Mouse (Mus musculus) cortical plate, adult 2 months (tissue): Measurements from ENCODE around the gene Sstr3.

Source experiments
- CTCF ChIP-seq: fragments of 200-500 bp; IDR thresholded peaks from 2 replicates; pipeline ENCODE4 v1.5.1; 2011; ENCODE audit warnings: mild to moderate bottlenecking, control low read depth, low read length; ENCODE audit not compliant: insufficient read depth; ENCODE audit errors: extremely low read depth
- POLR2A ChIP-seq: fragments of 200-500 bp; IDR thresholded peaks from 2 replicates; pipeline ENCODE4 v1.6.1; 2011; ENCODE audit warnings: mild to moderate bottlenecking, low read length, control low read depth; ENCODE audit not compliant: insufficient read depth; ENCODE audit errors: extremely low read depth

DNA sequence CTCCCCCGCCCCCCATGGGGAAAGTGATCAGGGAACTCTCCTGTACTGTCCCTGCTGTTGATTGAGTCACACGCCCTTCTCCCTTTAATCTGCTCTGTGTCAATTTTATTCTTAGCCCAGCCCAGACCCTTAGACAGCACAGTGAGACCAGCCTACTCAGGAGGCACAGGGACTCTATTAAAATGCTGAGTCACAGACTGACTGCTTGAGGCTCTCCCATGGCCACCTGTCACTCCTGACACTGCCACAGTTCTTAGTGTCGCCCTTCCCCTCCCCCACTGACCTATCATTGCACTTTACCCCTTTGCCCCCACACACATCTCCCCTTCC lies 3.8 kb upstream of the Sstr3 start:
- TF ChIP-seq CTCF: no peak
- no peak for TF ChIP-seq POLR2A
